Mouse (Mus musculus) cerebellum, postnatal 36 days (tissue): ENCODE data around the gene Slco1a4.
A peak's percentile ranks its signal among the peaks of the same experiment; 100 is the strongest.
"Not testable (repeated sequence)": the region's sequence is repeated elsewhere in the genome, so short reads cannot be mapped to it uniquely, and the experiment has no call there.

Experiments
- DNase-seq, 2 experiments: peaks; one replicate each; pipeline ENCODE4 v3.0.0; 2021 to 2022; ENCODE audit warnings: mixed read lengths in 2 of 2

Gene Slco1a4

GRCm38 (mm10) chr6:141856085-141856484 is at the start of gene Slco1a4:
Gene Slco1a4, minus strand, starts transcription at chr6:141856199.
- DNase-seq = no peak

- DNase-seq = no peak
Measured at GRCm38 (mm10) chr6:141898197-141898596, 42.2 kb upstream of the Slco1a4 start.

- no peak for DNase-seq
Measured at GRCm38 (mm10) chr6:141889723-141890122, 33.7 kb upstream of the Slco1a4 start.

GRCm38 (mm10) chr6:141888248-141888647 is 32.2 kb upstream of the Slco1a4 start:
- no peak for DNase-seq

- DNase-seq = no peak
Measured at GRCm38 (mm10) chr6:141882581-141882980, 26.6 kb upstream of the Slco1a4 start.

- DNase-seq = not testable (repeated sequence)
Measured at GRCm38 (mm10) chr6:141875742-141876141, 19.7 kb upstream of the Slco1a4 start.

GRCm38 (mm10) chr6:141871711-141872110 is 15.7 kb upstream of the Slco1a4 start:
- DNase-seq = no peak

GRCm38 (mm10) chr6:141868735-141869134 is 12.7 kb upstream of the Slco1a4 start:
- DNase-seq = no peak

GRCm38 (mm10) chr6:141866026-141866425 is 10.0 kb upstream of the Slco1a4 start:
- DNase-seq = no peak

- no peak for DNase-seq
Measured at GRCm38 (mm10) chr6:141857735-141858531, 1.9 kb upstream of the Slco1a4 start.

- DNase-seq = no peak
Measured at GRCm38 (mm10) chr6:141853616-141854015, 2.4 kb downstream of the Slco1a4 start.

- no peak for DNase-seq
Measured at GRCm38 (mm10) chr6:141849051-141849450, 6.9 kb downstream of the Slco1a4 start.

- peak in 1 of 2 experiments; percentile 4 for DNase-seq
Measured at GRCm38 (mm10) chr6:141797837-141798236, 58.2 kb downstream of the Slco1a4 start.

- no peak for DNase-seq
Measured at GRCm38 (mm10) chr6:141774476-141774875, 81.5 kb downstream of the Slco1a4 start.

- no peak for DNase-seq
Measured at GRCm38 (mm10) chr6:141773710-141774109, 82.3 kb downstream of the Slco1a4 start, which contains the start of gene Gm5724. Gene Gm5724, minus strand, starts transcription at chr6:141773810.
